Mouse (Mus musculus) liver, postnatal 0 days (tissue): ENCODE results near the gene Trp53i13. TPM values are rescaled to one million over a fixed set of nuclear protein-coding genes. Genes with fewer than 3 reads are reported as not detected.

Experiments
- ATAC-seq: fragments of 200-750 bp; cut with Nextera tagmentation; 2 replicates; pipeline ENCODE4 v1.8.0; 2017; ENCODE audit warnings: mild to moderate bottlenecking, moderate library complexity
- DNase-seq: peaks from one replicate; pipeline ENCODE4 v3.0.0-alpha.2; 2016
- H3K27ac ChIP-seq: fragments of 300-500 bp; sonication (generic); 2 replicates; pipeline ENCODE4 v1.5.1; 2014; ENCODE audit warnings: antibody characterized with exemption, moderate library complexity, mild to moderate bottlenecking, low read depth
- H3K27me3 ChIP-seq: fragments of 300-500 bp; sonication (generic); 2 replicates; pipeline ENCODE4 v1.6.1; 2014; ENCODE audit warnings: low read length, control low read depth, mixed read lengths; ENCODE audit not compliant: insufficient read depth
- H3K36me3 ChIP-seq: fragments of 300-500 bp; sonication (generic); replicated peaks from 2 replicates; pipeline ENCODE4 v1.6.1; 2014; ENCODE audit warnings: mild to moderate bottlenecking, control low read depth, low read length, moderate library complexity, mixed read lengths; ENCODE audit not compliant: insufficient read depth
- H3K4me1 ChIP-seq: fragments of 300-500 bp; sonication (generic); 2 replicates; pipeline ENCODE4 v1.6.1; 2014; ENCODE audit warnings: antibody characterized with exemption, mild to moderate bottlenecking, control low read depth; ENCODE audit not compliant: insufficient read depth
- H3K4me2 ChIP-seq: fragments of 300-500 bp; sonication (generic); 2 replicates; pipeline ENCODE4 v1.6.1; 2014; ENCODE audit warnings: low read depth, mild to moderate bottlenecking, low read length, moderate library complexity, mixed read lengths
- H3K4me3 ChIP-seq: fragments of 300-500 bp; sonication (generic); 2 replicates; pipeline ENCODE4 v1.5.1; 2014; ENCODE audit warnings: low read depth, low read length
- H3K9ac ChIP-seq: fragments of 300-500 bp; sonication (generic); replicated peaks from 2 replicates; pipeline ENCODE4 v1.6.1; 2014; ENCODE audit warnings: mild to moderate bottlenecking, moderate library complexity
- H3K9me3 ChIP-seq: fragments of 300-500 bp; sonication (generic); 2 replicates; pipeline ENCODE4 v1.6.1; 2016; ENCODE audit warnings: mild to moderate bottlenecking, control low read depth, low read length, mixed read lengths
- CTCF ChIP-seq: sonication (generic); IDR thresholded peaks from 2 replicates; pipeline ENCODE4 v1.5.1; 2016; ENCODE audit warnings: antibody characterized with exemption, low read depth
- EP300 ChIP-seq: IDR thresholded peaks from 2 replicates; pipeline ENCODE4 v1.6.1; 2016; ENCODE audit warnings: antibody characterized with exemption, low read depth, mild to moderate bottlenecking
- WGBS: fragments of 180-500 bp; shearing (Covaris S2); extraction: QIAGEN DNeasy Blood & Tissue Kit; methylation state at CpG from one replicate; pipeline ENCODE4 v1.1.7; 2014; ENCODE audit not compliant: insufficient replicate concordance; 5-methylcytosine and 5-hydroxymethylcytosine counted together
- polyA plus RNA-seq: library from polyadenylated mRNA; unstranded; fragments of >200 nt; fragmentation: Nextera tagmentation; extraction: Ambion mirVana; gene quantifications from 2 replicates; pipeline ENCODE4 v1.2.1, GENCODE M21; 2015

The Trp53i13 gene
- polyA plus RNA-seq, 1 experiment from 2014 or later = 4.8 TPM

DNA sequence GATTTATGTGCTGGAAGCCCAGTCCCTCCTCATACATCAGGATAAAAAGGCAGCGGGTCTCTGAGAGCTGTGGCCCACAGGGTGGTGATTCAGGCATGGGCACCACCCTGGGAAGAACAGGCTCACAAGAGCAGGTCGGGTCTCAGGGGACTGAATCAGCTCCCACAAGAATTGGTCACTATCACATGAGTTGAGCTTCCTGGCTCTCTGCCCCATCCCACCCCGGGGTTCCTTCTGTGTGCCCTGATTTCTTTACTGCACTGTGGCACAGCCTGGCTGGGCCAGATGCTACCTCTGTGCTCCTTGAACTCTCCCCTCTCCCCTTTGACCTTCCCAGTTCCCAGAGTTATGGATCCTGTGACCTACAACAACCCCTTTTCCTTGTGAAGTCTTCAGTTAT lies 32.7 kb downstream of the Trp53i13 start:
- no peak for ATAC-seq
- no peak for DNase-seq
- no peaks in the 10 kb centered on the region for H3K4me1 ChIP-seq
- no peak overlapping the region for H3K27ac ChIP-seq
- H3K36me3 ChIP-seq = no peaks in the 10 kb centered on the region
- no peaks in the 10 kb centered on the region for H3K9me3 ChIP-seq
- H3K4me3 ChIP-seq = no peak overlapping the region
- no peaks in the 10 kb centered on the region for H3K27me3 ChIP-seq
- no peak overlapping the region for H3K9ac ChIP-seq
- no peak overlapping the region for H3K4me2 ChIP-seq
- WGBS = 47% methylated on average over 3 of the region's 3 CpGs
- TF ChIP-seq CTCF (no peak), EP300 (no peak)

GRCm38 (mm10) chr11:77476895-77477294 lies 38.9 kb downstream of the Trp53i13 start:
- no peak overlapping the region for H3K4me2 ChIP-seq
- H3K27ac ChIP-seq = 0 out of 2 replicates have a peak overlapping the region, but pooled peaks have one; percentile 22
- no peak overlapping the region for H3K4me3 ChIP-seq
- ATAC-seq (peak; percentile 89), DNase-seq (no peak)
- H3K4me1 ChIP-seq = peaks cover 7% of the 10 kb centered on the region
- WGBS = 65% methylated on average over 6 of the region's 6 CpGs
- H3K36me3 ChIP-seq = no peaks in the 10 kb centered on the region
- no peaks in the 10 kb centered on the region for H3K27me3 ChIP-seq
- no peaks in the 10 kb centered on the region for H3K9me3 ChIP-seq
- TF ChIP-seq EP300 (no peak), CTCF (no peak)
- no peak overlapping the region for H3K9ac ChIP-seq

- TF ChIP-seq CTCF = no peak
These were observed 39.6 kb downstream of the Trp53i13 start for GRCm38 (mm10) chr11:77476216-77476615.

DNA sequence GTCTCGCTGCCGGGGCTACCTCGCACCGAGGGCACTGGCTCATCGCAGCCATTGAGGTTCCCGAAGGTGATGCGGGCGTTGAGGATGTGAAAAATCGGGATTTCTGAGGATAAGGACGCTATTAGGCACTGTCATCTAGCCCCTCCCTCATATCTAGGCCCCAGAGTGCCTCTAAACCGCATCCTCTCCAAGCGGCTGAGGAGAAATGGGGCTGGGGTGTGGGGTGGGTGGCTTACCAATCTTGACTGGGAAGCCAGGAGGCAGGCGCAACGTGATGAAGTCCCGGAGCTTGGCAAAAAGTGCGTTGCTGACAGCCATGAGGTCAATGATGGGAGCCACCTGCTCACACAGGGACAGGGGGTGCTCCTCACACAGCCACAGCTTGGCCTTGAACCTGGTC lies 43.0 kb downstream of the Trp53i13 start:
- H3K36me3 ChIP-seq = no peaks in the 10 kb centered on the region
- H3K4me1 ChIP-seq = peaks cover 6% of the 10 kb centered on the region
- no peak overlapping the region for H3K4me3 ChIP-seq
- no peak overlapping the region for H3K9ac ChIP-seq
- no peak for DNase-seq
- TF ChIP-seq EP300 (no peak), CTCF (no peak)
- no peak for ATAC-seq
- no peak overlapping the region for H3K4me2 ChIP-seq
- 88% methylated on average over 16 of the region's 16 CpGs for WGBS
- no peaks in the 10 kb centered on the region; the same call in 1 of the 2 replicates for H3K27me3 ChIP-seq
- H3K9me3 ChIP-seq = no peaks in the 10 kb centered on the region
- no peak overlapping the region for H3K27ac ChIP-seq

More at GRCm38 (mm10) chr11:77476216-77476615, 39.6 kb downstream of the Trp53i13 start:
- DNase-seq (no peak), ATAC-seq (no peak)
- Histone ChIP-seq H3K27me3 (no peaks in the 10 kb centered on the region), H3K9ac (no peak overlapping the region), H3K4me1 (peaks cover 7% of the 10 kb centered on the region), H3K27ac (no peak overlapping the region), H3K4me2 (no peak overlapping the region), H3K36me3 (no peaks in the 10 kb centered on the region), H3K4me3 (no peak overlapping the region), H3K9me3 (no peaks in the 10 kb centered on the region)
- WGBS = 90% methylated on average over 14 of the region's 14 CpGs

GRCm38 (mm10) chr11:77471407-77471806 lies 44.4 kb downstream of the Trp53i13 start:
- no peaks in the 10 kb centered on the region for H3K9me3 ChIP-seq
- TF ChIP-seq CTCF = no peak
- TF ChIP-seq EP300 = no peak
- WGBS = 83% methylated on average over 29 of the region's 29 CpGs
- H3K4me2 ChIP-seq = no peak overlapping the region
- no peak overlapping the region for H3K27ac ChIP-seq
- DNase-seq (no peak), ATAC-seq (no peak)
- no peak overlapping the region for H3K4me3 ChIP-seq
- H3K36me3 ChIP-seq = no peaks in the 10 kb centered on the region
- H3K4me1 ChIP-seq = peaks cover 7% of the 10 kb centered on the region
- peaks cover 13% of the 10 kb centered on the region for H3K27me3 ChIP-seq
- H3K9ac ChIP-seq = no peak overlapping the region

GRCm38 (mm10) chr11:77468397-77468796 lies 47.4 kb downstream of the Trp53i13 start:
- no peak for DNase-seq
- Histone ChIP-seq H3K9me3 (no peaks in the 10 kb centered on the region), H3K4me1 (peaks cover 7% of the 10 kb centered on the region), H3K27ac (no peak overlapping the region), H3K4me3 (no peak overlapping the region), H3K4me2 (no peak overlapping the region), H3K27me3 (peaks cover 39% of the 10 kb centered on the region), H3K36me3 (no peaks in the 10 kb centered on the region), H3K9ac (no peak overlapping the region)
- ATAC-seq = no peak
- WGBS = 81% methylated on average over 9 of the region's 9 CpGs
- TF ChIP-seq EP300 (no peak), CTCF (no peak)

- Histone ChIP-seq H3K4me1 (peaks cover 7% of the 10 kb centered on the region), H3K4me3 (no peak overlapping the region), H3K36me3 (no peaks in the 10 kb centered on the region), H3K4me2 (peak overlapping the region; percentile 49), H3K9me3 (no peaks in the 10 kb centered on the region), H3K9ac (no peak overlapping the region), H3K27me3 (peaks cover 45% of the 10 kb centered on the region), H3K27ac (no peak overlapping the region)
- 9% methylated on average over 20 of the region's 20 CpGs for WGBS
- DNase-seq = peak; percentile 86
- TF ChIP-seq CTCF (peak; percentile 88), EP300 (no peak)
- 0 out of 2 replicates have a peak, but pooled peaks have one; percentile 28 for ATAC-seq
These were observed 48.0 kb downstream of the Trp53i13 start for GRCm38 (mm10) chr11:77467784-77468183.
